Mouse (Mus musculus) small intestine, adult 2 months (tissue): ENCODE data around the gene Ccdc28b.

Experiments
- CTCF ChIP-seq: fragments of 200-500 bp; IDR thresholded peaks from 2 replicates; pipeline ENCODE4 v1.5.1; 2012; ENCODE audit warnings: low read depth, mild to moderate bottlenecking, control low read depth, inconsistent platforms, low read length, moderate library complexity, mixed read lengths; ENCODE audit not compliant: insufficient replicate concordance, insufficient read length; ENCODE audit errors: extremely low read depth
- POLR2A ChIP-seq: fragments of 200-500 bp; IDR thresholded peaks from 2 replicates; pipeline ENCODE4 v1.6.1; 2012; ENCODE audit warnings: low read depth, mild to moderate bottlenecking, control low read depth, inconsistent platforms, low read length, moderate library complexity

- TF ChIP-seq POLR2A (no peak), CTCF (no peak)
These were observed 21.5 kb upstream of the Ccdc28b start for GRCm38 (mm10) chr4:129645204-129645603.
